Comparison of ENCODE assay signal across 8 mouse cellular contexts in the genomic region with DNA sequence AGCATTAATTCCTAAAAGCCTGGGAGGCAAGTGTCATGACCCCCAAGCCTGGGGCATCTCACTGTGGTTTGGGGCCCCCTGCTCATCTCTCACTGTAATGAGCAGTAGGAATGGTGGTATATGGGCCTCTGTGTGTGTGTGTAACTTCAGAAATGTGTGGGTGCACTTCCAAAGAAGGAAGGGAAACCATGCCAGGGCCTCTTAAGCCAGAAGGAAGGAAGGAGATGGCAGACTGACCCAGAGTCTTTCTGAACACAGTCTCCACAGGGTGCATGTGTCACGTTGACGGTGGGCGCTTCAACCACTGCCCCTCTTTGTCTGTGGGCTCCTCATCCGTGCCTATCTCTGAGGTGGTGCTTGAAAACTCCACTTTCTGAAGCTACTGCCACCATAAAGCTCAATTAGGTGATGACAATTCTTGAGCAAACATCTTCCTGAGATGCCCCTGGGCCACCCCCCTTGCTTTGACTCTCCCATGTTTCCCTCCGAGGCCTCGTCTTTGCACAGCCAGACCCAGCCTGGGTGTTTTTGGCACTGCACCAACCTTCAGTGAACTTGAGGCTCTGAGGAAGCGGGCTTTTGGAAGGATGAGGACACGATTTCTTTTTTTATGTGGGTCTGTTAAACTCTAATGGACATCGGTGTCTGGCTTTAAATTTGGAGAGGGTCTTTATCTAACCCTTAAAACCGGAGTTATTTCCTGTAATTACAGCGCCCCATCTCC. TPM values are rescaled to one million over a fixed set of nuclear protein-coding genes. Genes with fewer than 3 reads are reported as not detected.
A peak's percentile ranks its signal among the peaks of the same experiment; 100 is the strongest.
DNase-seq lines count a peak whose midpoint lies in the region; ATAC-seq lines count a peak whose summit lies in the region.

No protein-coding gene starts in this region.

- peak overlapping the region; percentile 68 for H3K4me2 ChIP-seq in forebrain, embryonic 16.5 days (ENCODE audit: low read length)

- H3K4me3 ChIP-seq in forebrain, embryonic 16.5 days (replicated peaks; ENCODE audit: low read length), result peak overlapping the region; percentile 29

- DNase-seq in adrenal gland, postnatal 10 days, result peak; percentile 32
- no peak for DNase-seq in adrenal gland, postnatal 25 days
- DNase-seq in kidney, postnatal 36 days, result peak; percentile 51 to 53
- DNase-seq in kidney, adult 8-10 months, result no peak
- no peak for DNase-seq in thymus, postnatal 0 days (ENCODE audit: low spot score)
- no peak for DNase-seq in c-Kit-positive CD71-positive TER-119-positive erythroid progenitor cells, embryonic 14.5 days (ENCODE audit: low spot score)

- 23% methylated on average over 11 of the region's 11 CpGs for WGBS in forebrain, embryonic 16.5 days

- ATAC-seq in forebrain, embryonic 16.5 days, result no peak
- ATAC-seq in megakaryocyte progenitor cell, adult 5-6 weeks (replicated peaks; ENCODE audit: poor library complexity), result peak; percentile 13; the same call in 1 of the 2 replicates

- no peaks in the 10 kb centered on the region for H3K9me3 ChIP-seq in forebrain, embryonic 16.5 days (ENCODE audit: control insufficient read depth, low read length)

- peak overlapping the region; percentile 12 for H3K9ac ChIP-seq in forebrain, embryonic 16.5 days (replicated peaks; ENCODE audit: low read depth, low read length)

- H3K27me3 ChIP-seq in forebrain, embryonic 16.5 days (replicated peaks; ENCODE audit: control insufficient read depth, insufficient read depth, low read length), result no peaks in the 10 kb centered on the region

- peaks cover 94% of the 10 kb centered on the region for H3K4me1 ChIP-seq in forebrain, embryonic 16.5 days (replicated peaks; ENCODE audit: control insufficient read depth, insufficient read depth, low read length)

- no peaks in the 10 kb centered on the region for H3K36me3 ChIP-seq in forebrain, embryonic 16.5 days (ENCODE audit: control insufficient read depth, insufficient read depth)

- peak overlapping the region; percentile 37 for H3K27ac ChIP-seq in forebrain, embryonic 16.5 days (ENCODE audit: low read length)

RNA-seq across cellular contexts. Expression of gene Mn1, which starts 14.0 kb away (rescaled TPM):
- total RNA-seq in adrenal gland, postnatal 10 days (2021), result 1 to 10 TPM; 6.4 to 8.5 TPM
- total RNA-seq in adrenal gland, postnatal 25 days (2021), result 2.3 and 4.9 TPM in 2 replicates
- 99.6 and 106 TPM in 2 replicates for polyA plus RNA-seq in forebrain, embryonic 16.5 days (2015; fragmentation: Nextera tagmentation; extraction: Ambion mirVana)
- 0.05 and 0.59 TPM in 2 replicates for total RNA-seq in megakaryocyte progenitor cell, adult 5-6 weeks (2015)
- total RNA-seq in megakaryocyte progenitor cell, adult 5-6 weeks (2017), result 0.04 and 0.51 TPM in 2 replicates
- polyA plus RNA-seq in thymus, postnatal 0 days (2015; fragmentation: Nextera tagmentation; extraction: Ambion mirVana), result 2.7 and 2.9 TPM in 2 replicates

Comparison
In these comparisons a context has a peak if more than half of its experiments do, and no peak if none do; other contexts are left out.
1. DNase-seq: peak in adrenal gland, postnatal 10 days (single experiment) and kidney, postnatal 36 days (2 of 2); none in adrenal gland, postnatal 25 days (single experiment), kidney, adult 8-10 months (0 of 2), thymus, postnatal 0 days (single experiment) and c-Kit-positive CD71-positive TER-119-positive erythroid progenitor cells, embryonic 14.5 days (single experiment).